Mouse (Mus musculus) kidney, adult 8-10 months (tissue): ENCODE results near the gene Morf4l1.

Experiments used
- DNase-seq, 2 experiments: peaks; one replicate each; pipeline ENCODE4 v3.0.0; 2022

Gene Morf4l1

GRCm38 (mm10) chr9:90114567-90115307, at the start of gene Morf4l1:
Morf4l1 (minus strand) TSS chr9:90114774.
- DNase-seq = peak; percentile 97

GRCm38 (mm10) chr9:90163749-90164095, 49.1 kb upstream of the Morf4l1 start:
- DNase-seq = peak in 1 of 2 experiments; percentile 27

GRCm38 (mm10) chr9:90162926-90163748, 48.6 kb upstream of the Morf4l1 start, which contains the start of gene Adamts7:
Adamts7 (plus strand) TSS chr9:90163069.
- DNase-seq = peak in 1 of 2 experiments; percentile 25

GRCm38 (mm10) chr9:90162243-90162925, 47.8 kb upstream of the Morf4l1 start:
- peak in 1 of 2 experiments; percentile 34 for DNase-seq

- no peak for DNase-seq
Measured at GRCm38 (mm10) chr9:90146869-90147268, 32.3 kb upstream of the Morf4l1 start.

GRCm38 (mm10) chr9:90145788-90146187, 31.2 kb upstream of the Morf4l1 start:
- no peak for DNase-seq

- DNase-seq = peak; percentile 24 to 54
Measured at GRCm38 (mm10) chr9:90136678-90136965, 22.0 kb upstream of the Morf4l1 start.

- DNase-seq = no peak
Measured at GRCm38 (mm10) chr9:90135963-90136677, 21.5 kb upstream of the Morf4l1 start.

- no peak for DNase-seq
Measured at GRCm38 (mm10) chr9:90135466-90135865, 20.9 kb upstream of the Morf4l1 start.

GRCm38 (mm10) chr9:90133562-90134355, 19.2 kb upstream of the Morf4l1 start:
- DNase-seq = no peak

- no peak for DNase-seq
Measured at GRCm38 (mm10) chr9:90128636-90129201, 14.1 kb upstream of the Morf4l1 start.

- no peak for DNase-seq
Measured at GRCm38 (mm10) chr9:90127146-90127545, 12.6 kb upstream of the Morf4l1 start.

- DNase-seq = peak; percentile 84 to 89
Measured at GRCm38 (mm10) chr9:90126260-90127010, 11.9 kb upstream of the Morf4l1 start.

GRCm38 (mm10) chr9:90125416-90126099, 11.0 kb upstream of the Morf4l1 start:
- no peak for DNase-seq

- DNase-seq = no peak
Measured at GRCm38 (mm10) chr9:90124873-90125245, 10.3 kb upstream of the Morf4l1 start.

GRCm38 (mm10) chr9:90124156-90124872, 9.7 kb upstream of the Morf4l1 start:
- DNase-seq = no peak

GRCm38 (mm10) chr9:90122246-90122740, 7.7 kb upstream of the Morf4l1 start:
- DNase-seq = no peak

- no peak for DNase-seq
Measured at GRCm38 (mm10) chr9:90117234-90117633, 2.7 kb upstream of the Morf4l1 start.

GRCm38 (mm10) chr9:90115308-90115700, 730 bp upstream of the Morf4l1 start:
- no peak for DNase-seq
